Mouse (Mus musculus) c-Kit-positive CD71-positive TER-119-positive erythroid progenitor cells, embryonic 14.5 days (primary cell): ENCODE results near the gene Lyst.

Experiments used
- DNase-seq: peaks from one replicate; pipeline ENCODE4 v3.0.0-alpha.2; 2013; ENCODE audit warnings: low spot score

The Lyst gene

DNA sequence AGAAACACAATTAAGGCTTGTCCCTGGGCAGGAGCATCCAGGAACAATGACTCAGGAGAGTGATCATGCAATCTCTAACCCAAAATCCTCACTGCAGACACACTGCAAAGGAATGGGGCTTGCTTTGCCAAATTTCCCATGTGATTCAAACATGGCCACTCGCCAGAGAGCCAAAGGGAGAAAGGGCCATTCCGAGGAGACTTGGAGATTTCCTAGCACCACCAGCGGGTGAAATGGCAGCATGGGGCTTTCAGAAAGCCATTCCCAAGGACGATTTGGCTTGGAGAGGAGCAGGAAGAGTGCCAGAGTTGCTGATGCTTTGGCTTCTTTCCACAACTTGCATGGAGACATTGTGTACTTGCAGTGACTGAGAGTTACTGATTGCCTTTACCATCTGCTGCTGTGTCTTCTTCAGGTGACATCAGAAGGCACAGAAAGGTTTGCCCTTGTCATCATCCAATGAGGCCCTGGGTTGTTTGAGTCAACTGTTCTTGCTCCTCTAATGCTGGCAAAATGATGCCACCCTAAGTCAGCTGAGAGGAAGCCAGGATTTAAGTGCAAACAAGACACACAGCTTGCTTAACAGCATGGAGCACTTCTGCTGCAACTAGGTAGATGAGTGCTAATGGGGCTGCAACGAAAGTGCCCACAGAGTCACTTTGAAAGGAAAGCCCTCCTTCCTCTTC lies 16.5 kb upstream of the Lyst start:
- DNase-seq = no peak

DNA sequence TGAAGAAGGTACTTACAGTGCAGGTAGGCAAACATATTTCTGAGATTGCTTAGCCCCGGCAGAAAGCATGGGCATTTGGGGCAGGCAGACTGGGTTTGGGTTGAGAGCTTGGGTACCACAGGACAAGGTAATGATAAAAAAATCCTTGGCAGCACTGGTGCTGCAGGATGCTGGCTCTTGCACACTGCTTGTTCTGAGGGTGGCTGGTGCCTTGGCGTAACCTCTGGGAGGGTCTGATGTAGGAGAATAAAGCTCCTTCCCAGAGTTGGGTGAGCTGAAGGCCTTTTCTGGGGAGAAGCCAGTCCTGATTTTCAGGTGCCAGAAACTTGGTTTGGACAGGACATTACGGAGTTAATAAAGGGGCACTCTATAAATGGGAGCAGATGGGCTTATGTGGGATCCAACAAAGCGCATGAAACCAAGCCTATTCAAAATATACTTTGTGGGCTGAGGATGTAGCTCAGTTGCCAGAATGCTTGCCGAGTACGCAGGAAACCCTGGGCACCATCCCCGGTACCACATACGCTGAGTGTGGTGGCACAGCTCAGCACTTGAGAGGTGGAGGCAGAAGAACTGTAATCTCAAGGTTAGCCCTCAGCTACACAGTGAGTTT lies 15.8 kb upstream of the Lyst start:
- no peak for DNase-seq

DNA sequence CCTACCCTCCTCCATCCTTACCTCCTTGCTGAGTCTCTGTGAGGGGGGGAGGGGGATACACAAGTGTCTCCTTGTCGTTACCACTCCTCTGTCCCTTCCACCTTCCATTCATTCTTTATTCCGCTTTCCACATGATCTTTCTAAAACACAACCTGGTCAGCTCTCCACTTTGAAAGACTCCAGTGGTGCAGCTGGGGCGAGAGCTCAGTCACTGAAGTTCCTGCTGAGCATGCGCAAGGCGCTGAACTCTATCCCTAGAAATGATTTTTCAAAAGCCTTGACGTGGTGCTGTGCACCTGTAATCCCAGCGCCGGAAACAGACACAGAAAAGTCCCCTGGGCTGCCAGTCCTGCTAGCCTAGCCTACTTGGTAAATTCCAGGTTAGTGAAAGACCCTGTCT lies 15.1 kb upstream of the Lyst start:
- DNase-seq = no peak

DNA sequence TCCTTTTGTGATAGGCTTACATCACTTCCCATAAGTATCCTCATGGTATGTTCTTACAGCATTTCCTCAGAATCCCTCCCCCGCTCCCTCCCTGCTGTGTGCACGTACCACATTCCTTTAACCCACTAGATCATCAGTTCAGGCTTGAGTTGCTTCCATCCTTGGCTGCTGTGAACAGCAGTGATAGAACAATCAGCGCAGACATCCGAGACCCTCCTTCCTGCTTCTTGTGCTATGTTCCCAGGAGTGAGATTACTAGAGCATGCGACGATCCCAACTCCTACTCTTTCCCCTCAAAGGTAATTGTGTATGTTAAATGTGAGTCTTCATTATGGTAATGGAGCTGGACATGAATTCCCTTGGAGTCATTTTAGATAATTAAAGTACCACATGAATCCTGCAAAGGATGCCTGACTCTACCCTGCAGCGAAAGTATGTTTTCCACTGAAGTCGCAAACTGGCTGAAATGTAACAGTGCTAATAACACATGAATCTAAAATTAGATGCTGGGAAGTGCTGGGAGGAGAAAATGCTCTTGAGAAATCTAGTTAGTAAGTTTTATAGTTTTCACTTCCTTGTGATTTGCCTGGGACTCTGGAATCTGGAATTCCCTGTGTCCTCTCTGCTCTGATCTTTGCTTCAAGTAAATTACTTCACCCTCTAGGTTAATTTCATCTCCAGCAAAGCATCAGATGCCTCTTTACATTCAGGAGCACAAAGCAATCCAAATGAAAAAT lies 13.6 kb upstream of the Lyst start:
- DNase-seq = no peak

DNA sequence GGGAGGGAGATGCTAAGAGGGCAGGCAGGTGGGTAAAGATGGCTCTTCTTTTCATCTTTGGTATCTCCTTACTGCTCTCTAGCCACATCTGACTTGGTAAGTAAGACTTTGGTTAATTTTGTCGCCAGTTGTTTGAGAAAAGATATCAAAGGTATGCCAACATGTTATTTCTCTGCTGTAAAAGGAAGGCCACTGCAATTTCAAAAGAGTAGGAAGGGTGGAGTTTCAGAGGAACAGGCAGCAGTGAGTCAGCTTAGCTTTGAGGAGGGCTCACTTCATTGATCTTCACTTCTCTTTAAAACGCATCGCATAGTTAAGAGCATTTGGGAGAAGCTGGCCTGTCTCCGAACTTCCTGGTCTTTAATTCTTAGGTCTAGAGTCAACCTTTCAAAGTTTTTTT lies 8.2 kb upstream of the Lyst start:
- no peak for DNase-seq

DNA sequence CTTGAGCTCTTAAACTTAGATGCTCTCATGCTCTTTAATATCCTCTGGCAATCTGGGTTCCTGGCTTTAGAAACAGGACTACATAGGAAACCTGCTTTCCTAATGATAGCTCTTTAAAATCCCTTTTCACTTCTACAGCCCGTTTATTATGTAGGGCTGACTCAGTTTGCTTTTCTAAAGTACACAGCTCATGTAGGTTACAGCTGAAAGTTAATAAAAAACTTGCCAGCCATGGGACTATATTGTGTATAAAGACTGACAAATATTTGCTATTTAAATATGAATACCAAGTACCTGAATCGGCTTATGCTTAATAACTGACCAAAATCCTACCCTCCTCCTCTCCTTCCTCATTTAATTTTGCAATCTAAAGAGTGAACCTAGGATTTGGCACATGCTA lies 6.7 kb upstream of the Lyst start:
- no peak for DNase-seq

DNA sequence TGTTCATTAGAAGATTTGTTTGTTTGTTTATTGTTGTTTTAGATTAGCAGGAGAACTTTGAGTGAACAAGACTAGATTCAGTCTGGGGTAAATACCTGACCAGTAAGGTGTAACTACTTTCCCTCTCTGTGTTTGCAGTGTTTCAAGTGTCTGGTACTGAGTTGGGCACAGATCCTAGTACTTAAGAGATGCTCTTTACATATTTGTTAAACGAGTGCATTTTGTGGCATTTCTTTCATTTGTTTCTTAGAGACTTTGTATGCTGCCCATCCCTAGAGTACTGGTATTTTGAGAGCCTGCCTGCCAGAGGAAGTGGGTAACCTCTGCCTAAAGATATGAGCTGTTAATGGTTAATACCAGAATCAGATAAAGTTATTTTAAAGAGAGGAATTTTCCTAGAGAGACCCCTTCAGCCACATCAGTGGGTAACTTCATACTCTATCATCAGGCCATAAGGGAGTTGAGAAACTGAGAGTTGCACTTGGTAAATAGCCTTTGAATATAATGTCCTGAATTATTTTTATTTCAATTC lies 2.5 kb upstream of the Lyst start:
- no peak for DNase-seq

DNA sequence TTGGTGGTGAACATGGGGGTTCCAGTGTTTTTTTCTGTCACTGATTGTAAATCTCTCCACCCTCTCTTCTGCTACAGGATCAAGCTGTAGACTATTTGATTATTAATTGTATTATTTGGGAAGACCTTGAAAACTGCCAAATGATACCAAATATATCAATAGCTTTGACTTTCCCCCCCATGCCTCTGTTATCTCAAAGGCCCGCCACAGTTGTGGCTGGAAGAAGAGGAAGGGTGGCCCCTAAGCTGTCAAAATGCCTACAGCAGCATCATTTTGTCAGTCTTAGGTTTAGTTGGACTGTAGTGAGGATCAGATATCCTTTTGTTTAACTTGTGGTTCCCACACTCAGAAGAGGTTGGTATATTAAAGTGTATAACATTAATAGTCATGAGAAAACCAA lies 1.7 kb upstream of the Lyst start:
- no peak for DNase-seq

DNA sequence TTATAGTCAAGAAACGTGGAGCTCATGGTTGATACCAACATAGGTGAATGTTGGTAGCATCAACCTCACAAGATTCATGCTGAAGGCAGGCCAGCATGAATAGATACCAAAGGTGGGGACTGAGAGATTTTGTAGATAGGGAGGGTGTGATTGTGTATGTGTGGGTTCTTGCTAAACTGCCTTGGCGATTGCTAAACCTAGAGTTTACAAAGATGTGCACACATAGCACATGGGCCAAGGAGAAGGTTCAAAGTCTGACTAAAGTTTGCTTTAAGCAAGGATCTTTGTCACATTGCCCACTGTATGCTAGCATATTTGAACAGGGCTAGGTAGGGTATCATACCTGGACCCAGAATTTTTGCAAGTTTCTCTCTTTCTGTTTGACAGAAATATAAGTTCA lies 1.2 kb upstream of the Lyst start:
- no peak for DNase-seq

DNA sequence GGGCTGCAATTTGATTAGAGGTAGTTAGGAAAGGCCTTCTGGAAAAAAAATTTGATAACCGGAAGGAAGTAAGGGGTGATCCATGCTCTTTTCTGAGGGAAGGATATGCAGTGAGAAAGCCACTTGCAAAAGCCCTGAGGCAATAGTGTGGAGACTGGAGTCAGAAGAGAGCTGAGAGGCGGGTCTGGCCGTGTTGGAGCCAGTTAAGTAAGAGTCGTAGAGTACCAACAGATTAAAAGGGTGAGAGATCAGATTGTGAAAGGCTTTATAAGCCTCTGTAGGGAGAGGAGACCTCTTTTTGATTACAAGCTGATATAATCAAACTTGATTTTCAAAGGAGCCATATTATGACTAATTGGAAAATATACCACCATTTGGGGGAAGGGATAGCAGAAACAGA lies 1.7 kb downstream of the Lyst start:
- DNase-seq = no peak

DNA sequence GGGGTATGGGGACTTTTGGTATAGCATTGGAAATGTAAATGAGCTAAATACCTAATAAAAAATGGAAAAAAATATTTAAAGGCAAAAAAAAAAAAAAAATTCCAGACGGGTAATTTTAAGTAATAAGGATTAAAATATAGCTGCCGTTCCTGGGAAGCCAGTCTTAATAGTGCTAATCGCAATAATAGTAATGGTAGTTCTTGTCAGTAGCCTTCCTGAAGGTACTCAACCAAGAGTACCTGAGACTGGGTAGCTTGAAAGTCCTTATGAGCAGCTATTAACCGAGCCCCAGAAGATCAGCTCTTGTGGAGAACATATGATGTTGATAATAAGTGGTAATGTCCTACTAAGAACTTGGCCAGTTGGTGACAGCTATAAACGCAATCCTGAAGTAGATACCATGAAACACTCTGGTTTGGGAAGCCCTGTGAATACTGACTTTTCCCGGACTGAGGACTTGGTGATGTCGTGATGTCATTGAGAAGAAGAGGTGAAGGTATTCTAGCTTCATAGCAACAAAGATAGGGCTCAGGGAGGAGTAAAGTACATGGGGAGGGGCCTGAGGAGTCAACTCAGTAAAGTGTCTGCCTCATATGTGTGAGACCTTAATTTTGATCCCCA lies 6.3 kb downstream of the Lyst start:
- DNase-seq = no peak

DNA sequence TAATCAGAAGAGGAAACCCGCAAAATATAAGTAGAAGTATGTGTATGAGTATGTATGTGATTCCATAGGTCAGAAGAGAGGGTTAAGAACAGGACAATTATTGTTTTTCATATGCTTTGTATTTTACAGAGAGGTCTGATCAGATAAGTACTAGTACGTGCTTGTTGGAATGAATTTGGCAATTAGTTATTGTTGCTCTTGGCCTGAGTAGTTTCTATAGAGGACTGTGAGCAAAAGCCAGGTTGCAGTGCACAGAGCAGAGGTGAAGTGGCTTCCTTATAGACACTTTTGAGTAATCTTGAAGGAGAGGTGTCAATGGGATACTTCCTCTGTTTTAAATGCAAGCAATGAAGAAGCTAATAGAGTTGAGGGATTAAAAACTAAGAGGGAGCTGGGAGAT lies 7.7 kb downstream of the Lyst start:
- DNase-seq = no peak

DNA sequence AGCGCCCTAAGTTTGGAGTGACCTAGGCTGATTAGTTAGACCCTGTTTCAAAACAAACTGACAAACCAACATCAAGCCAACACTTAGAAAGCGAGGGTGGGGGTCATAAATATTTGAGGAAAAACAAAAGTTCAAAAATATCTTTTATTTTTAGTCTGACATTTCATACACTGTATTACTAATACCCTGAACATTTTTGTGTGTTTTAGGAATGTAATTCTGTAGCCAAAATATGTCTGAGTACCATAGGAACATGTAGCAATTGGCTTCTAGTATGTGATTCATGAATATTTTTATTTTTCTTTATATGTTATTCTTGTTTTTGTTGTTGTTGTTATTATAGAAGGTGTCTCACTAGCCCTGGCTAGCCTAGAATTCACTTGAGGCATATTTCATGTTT lies 11.2 kb downstream of the Lyst start:
- DNase-seq = no peak

DNA sequence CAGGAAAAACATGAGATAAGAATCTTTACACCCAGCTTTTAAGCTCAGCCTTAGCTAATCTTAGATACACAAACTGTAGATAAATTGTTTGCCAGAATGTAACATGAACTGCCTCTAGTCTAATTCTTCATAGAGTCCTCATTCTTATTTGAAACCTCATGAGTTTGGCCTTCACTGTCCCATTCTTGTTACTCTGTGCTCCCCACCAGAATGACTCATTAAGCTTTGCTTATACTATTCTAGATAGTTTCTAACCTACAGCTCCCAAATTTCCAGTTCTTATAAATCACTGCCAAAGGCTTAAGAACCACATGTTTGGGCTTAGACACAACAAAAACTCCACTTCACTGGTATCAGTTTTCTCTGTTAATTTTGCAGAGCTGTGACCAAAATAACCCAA lies 16.0 kb downstream of the Lyst start:
- no peak for DNase-seq

DNA sequence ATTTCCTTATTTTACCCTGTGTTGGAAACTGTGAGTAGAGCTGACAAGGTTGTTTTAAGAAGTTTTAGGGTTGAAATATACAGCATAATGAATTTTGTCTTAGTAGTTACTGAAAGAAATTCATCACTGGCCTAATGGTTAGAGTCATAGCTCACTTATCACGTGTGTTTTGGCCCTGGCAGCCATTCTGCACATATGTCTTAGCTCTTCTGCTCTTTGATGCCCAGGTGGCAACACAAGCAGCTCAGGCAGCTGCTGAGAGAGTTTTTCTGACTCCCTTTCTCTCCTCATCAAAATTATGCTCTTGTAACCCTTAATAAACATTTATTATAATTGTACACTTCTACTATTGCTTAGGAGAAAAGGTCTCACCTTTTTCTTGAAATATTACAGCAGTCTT lies 18.1 kb downstream of the Lyst start:
- no peak for DNase-seq

DNA sequence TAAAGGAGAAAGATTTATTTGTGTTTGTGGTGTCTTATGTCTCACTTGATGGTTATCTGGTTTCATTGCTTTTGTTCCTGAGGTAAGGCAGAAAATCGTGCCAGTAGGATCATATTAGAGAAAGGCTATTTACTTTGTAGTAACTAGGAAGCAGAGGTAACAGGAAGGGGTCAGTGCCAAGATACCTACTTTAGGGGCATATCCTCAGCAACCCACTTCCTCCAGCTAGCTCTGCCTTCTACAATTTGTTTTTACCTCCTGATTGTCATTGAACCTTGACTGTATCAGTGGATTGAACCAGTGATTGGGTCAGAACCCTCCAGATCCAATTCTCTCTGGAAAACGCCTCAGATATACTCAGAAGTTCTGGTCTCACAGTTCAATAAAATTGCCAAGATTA lies 19.5 kb downstream of the Lyst start:
- DNase-seq = no peak

DNA sequence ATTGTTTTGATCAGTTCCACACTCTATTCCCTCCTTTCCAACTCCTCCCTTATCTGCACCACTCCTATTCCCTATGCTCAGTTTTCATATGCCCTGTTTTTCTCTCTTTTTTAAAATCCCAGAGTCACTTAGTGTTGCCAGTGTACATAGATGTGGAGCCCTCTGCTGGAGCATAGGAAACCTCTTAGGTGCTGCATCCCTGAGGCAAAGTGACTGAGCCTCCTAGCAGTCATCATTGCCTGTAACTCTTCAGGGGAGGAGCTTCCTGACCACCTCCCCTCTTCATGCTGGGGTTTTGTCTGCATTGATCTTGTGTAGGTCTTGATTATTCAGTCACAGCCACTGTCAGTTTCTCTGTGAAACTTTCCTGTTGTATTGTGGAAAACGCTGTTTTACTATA lies 22.7 kb downstream of the Lyst start:
- no peak for DNase-seq

DNA sequence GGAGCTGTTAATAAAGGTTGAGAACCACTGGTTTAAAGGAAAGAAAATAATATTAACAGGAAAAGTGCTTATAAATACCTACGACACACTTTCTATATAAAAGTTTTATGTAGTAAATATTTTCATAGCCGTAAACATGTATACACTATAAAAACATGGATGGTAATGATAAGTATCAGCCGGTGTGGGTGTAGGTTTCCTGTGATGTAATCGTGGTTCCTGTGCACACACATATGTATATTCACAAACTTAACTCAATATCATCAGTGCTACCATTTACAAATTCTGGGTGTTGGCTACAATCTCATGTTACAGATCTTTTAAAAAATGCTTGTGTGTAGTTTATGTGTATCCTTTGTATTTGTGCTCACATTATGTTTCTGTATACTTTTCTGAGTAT lies 24.0 kb downstream of the Lyst start:
- no peak for DNase-seq

DNA sequence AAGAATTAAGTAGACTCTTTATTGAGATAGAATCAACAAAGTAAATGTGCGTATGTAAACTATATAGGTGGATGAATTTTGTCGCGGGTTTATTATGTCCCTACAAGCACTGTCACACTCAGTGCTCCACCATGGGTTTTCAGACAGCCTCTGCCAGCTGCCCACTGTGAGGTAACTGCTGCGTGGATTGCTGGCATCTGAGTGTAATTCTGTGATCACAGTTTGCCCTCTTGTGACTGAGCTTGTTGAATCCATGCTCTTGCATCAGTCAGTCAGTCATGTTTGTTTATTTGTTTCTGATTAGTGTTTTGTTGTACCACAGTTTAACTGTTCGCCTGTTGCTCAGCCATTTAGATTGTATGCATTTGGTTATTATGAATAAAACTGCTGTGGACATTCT lies 31.3 kb downstream of the Lyst start:
- DNase-seq = no peak

DNA sequence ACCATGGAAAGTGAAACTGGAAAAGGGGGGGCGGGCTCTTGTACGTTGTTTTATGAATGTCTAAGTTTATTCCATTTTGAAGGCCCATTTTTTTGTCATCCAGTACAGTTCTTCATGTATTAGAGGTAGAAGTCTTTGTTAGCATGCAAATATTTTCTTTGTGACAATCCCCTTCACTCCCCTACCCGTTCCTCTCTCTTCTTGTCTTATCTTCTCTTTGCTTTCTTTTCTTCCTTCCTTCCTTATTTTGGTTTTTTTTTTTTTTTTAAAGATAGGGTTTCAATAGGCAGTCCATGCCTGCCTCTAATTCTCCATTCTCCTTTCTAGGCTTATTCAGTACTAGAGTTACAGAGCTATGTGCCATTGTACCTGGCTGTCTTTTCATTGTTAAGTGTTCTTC lies 32.4 kb downstream of the Lyst start:
- DNase-seq = no peak

DNA sequence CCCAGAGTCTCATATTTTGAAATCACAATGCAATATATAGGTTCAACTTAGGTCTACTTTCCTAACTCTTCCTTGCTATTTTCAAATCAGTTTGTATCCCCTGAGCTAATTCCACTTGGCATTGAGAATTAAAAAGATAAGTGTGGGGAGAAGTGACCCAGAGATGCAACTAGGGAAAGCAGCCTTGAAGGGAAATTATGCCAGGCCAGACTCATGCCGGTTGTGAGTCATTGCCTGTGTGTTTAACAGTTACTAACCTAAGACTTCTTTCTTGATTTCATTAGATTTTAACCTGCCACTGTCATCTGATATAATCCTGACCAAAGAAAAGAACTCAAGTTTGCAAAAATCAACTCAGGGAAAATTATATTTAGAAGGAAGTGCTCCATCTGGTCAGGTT lies 43.5 kb downstream of the Lyst start:
- no peak for DNase-seq

DNA sequence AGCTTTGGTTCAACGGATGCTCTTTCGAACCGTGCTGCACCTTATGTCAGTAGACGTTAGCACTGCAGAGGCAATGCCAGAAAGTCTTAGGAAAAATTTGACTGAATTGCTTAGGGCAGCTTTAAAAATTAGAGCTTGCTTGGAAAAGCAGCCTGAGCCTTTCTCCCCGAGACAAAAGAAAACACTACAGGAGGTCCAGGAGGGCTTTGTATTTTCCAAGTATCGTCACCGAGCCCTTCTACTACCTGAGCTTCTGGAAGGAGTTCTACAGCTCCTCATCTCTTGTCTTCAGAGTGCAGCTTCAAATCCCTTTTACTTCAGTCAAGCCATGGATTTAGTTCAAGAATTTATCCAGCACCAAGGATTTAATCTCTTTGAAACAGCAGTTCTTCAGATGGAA lies 44.5 kb downstream of the Lyst start:
- no peak for DNase-seq

DNA sequence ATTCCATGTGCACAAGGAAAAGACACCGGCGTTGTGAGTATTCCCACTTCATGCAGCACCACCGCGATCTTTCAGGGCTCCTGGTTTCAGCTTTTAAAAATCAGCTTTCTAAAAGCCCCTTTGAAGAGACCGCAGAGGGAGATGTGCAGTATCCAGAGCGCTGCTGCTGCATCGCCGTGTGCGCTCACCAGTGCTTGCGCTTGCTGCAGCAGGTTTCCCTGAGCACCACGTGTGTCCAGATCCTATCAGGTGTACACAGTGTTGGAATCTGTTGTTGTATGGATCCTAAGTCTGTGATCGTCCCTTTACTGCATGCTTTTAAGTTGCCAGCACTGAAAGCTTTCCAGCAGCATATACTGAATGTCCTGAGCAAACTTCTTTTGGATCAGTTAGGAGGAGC lies 45.0 kb downstream of the Lyst start:
- no peak for DNase-seq
